Mouse (Mus musculus) kidney, postnatal 25 days (tissue): ENCODE data around the gene Cops2.

Experiments used
- DNase-seq, 2 experiments: peaks; one replicate each; pipeline ENCODE4 v3.0.0; 2021; ENCODE audit warnings: mixed read lengths in 2 of 2

Gene Cops2

DNA sequence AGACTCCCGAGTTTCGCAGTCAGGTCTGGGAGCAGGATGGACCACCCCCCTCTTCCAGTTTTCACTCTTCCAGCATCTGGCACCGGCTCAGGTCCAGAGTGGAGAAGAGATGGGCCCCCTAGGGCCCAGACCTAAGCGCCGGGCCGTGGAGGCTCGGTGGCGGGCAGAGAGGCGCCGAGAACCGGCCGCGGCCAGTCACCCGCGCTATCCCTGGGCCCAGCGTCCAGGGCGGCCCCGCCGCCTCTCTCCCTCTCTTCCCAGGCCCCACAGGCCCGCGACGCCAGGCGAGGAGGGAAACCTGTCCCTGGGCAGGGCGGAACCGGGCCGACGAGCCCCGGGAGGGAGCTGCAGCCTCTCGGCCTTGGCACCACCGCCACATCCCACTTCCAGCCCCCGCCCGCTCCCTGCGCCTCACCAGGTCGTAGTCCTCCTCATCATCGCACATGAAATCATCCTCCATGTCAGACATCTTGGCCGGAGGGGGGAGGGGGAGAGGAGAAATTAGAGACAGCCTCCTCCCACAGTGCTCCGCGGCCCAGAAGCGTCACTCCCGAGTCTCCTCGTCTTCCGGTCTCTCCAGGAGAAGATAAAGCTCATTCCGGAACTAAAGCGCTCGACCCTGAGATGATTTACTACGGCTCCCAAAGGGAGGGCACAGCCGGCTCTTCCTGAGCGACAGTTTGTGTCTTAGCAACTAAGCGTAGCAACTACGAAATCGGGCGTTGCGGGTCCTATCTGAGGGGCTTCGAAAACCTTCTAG lies at the start of gene Cops2, which contains the start of gene Galk2:
Cops2 (minus strand) TSS at position 619 of the 760 bp plus-strand sequence.
Galk2 (plus strand) TSS at position 589 of the 760 bp plus-strand sequence.
- peak; percentile 97 for DNase-seq

DNA sequence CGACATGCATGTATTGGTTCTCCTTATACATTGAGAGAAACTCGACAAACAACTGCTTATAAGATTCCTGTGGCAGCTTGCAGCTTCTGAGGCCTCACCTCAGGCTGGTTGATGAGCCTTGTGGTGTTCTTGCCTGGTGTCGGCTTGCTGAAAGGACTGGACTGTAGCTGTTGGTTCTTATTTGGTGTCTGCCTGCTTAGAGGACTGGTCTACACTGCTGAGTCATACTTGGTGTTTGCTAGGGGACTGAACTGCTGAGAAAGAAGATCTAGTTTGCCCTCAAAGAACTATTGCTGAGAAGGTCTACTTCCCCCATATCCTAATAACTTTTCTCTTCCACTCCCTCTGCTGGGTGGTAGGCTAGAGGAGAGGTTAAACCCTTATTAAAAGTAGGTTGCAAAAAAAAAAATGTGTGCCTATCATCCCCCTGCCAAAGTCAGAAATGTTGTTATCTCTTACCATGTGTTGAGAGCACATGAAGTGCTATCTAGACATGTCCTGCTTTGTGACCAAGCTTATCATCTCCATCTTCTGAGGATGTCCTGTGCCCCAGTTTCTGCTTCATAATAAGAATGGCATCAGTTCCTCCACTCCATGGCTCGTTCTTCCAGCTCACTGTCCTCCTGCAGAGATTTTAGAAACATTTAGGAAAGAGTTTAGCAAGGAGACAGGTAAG lies 48.8 kb upstream of the Cops2 start:
- DNase-seq, result no peak

DNA sequence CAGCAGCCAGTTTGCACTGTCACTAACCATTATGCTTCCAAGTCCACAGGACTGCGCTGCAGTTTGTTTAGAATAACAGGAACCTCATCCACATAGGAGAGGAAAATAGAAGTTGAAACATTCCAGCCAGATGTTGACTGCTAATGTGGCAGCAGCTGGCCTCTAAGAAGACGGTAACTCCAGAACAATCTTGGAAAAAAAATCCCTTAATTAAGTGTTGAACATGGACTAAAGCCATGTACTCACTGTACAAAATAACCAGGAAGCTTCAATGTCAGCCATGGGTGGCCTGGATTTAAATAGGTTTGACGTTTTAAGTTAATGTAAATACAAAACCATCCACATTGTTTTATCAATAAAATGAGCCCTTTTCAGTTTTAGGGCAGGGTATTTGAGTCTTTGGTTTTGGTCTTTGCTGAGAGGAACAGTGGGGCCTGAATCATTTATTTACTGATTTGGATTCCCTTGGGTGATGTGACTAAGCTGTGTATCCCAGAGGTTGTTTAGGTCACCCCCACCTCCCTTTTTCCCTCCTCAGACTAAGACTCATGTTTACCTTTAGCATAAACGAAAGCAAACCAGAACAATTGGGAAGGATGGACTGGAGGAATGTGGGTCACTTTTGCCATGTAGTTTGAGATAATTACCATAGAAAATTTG lies 47.6 kb upstream of the Cops2 start:
- DNase-seq, result no peak

DNA sequence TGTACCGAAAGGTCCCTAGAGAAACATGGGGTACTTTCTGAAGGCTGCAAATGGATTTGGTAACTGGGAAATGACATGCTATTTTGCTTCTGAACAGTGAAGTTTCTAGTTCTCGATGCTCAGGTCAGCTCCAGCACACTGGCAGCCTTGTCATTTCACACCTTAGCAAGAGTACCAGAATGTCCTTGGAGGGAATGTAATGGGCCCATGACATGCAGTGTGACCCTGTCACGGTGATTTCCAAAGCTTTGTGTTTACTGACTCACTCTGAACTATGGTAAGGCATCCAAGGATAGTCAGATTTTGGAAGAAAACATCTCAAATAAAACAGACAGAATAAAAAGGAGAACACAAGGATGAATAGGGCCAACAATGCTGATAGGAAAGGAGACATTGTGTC lies 42.5 kb upstream of the Cops2 start:
- DNase-seq, result no peak

DNA sequence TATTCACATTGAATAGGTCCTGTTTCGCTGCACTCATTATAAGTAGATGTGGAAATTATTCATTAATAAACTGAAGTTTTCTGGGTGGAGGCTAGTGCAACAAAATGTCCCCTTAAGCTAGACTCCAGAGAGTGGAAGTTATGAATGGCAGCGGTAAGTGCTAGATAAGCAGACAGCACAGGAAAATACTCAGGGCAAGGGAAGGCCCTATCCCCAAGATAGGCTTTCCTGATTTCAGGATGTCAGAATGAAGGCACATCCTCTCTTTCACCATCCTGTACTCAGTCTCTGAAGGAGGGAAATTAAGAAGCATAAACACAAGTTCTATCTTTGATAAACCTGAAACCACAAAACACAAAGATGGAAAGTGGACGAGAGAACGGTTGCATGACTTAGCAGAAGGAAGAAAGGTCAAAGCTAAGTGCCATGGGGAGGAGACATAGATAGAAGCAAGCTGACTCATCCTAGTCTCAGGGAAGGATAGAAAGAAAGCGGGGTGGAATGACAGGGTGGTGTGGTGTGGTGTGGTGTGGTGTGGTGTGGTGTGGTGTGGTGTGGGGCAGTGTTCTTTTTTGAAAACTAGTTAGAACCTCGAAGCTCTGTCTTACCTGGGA lies 42.0 kb upstream of the Cops2 start:
- no peak for DNase-seq

DNA sequence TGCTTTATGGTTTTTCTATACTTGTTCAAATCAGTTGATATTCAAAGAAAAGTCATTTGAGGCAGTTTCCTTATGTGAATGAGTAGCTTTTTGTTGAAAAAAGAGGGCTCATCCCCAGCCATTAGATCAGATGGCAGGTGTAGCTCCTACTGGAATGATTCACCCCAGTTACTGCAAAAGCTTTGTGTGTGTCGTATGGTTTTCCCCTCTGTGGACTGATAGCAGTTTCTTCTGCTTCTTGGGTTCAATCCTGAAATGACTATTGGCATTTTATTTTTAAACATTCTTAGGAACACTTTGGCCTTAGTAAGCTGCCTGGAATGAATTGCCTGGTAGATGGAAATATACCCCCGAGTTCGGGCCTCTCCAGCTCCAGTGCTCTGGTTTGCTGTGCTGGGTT lies 37.4 kb upstream of the Cops2 start:
- DNase-seq, result no peak

DNA sequence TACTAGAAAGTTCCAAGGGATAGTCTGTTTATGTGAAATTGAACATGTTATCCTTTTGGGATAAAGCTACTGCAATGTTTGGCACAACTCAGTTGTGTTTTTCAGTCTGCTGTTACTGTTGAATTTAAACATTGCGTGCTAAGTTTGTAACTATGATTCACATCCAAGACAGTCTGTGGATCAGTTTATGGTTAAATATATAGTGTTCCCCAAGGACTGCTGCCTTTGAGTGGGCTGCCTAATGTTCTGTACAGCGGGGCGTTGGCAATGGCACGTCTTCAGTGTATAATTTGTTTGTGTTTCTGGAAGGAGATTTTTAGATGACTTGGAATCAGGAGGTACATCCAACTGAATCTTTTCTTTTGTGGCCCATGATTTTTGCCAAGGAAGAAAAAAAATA lies 36.2 kb upstream of the Cops2 start:
- DNase-seq, result no peak

DNA sequence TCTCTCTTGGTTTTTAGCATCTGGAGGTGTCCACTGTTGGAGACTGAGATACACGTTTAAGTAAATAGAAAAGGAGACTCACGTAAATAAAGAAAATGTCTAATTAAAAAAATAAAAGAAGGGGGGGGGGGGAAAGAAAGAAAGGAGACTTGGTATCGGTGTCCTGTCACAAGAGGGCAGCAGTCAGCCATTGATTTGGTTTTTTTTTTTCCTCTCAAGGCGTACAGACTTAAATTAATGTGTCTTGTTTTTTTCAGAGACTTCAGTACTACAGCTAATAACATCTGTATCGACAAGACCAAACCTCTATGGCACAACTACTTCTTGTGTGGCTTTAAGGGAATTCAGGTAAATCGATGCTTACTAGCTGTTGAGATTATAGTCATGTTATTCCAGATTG lies 34.2 kb upstream of the Cops2 start:
- DNase-seq, result peak in 1 of 2 experiments; percentile 53

DNA sequence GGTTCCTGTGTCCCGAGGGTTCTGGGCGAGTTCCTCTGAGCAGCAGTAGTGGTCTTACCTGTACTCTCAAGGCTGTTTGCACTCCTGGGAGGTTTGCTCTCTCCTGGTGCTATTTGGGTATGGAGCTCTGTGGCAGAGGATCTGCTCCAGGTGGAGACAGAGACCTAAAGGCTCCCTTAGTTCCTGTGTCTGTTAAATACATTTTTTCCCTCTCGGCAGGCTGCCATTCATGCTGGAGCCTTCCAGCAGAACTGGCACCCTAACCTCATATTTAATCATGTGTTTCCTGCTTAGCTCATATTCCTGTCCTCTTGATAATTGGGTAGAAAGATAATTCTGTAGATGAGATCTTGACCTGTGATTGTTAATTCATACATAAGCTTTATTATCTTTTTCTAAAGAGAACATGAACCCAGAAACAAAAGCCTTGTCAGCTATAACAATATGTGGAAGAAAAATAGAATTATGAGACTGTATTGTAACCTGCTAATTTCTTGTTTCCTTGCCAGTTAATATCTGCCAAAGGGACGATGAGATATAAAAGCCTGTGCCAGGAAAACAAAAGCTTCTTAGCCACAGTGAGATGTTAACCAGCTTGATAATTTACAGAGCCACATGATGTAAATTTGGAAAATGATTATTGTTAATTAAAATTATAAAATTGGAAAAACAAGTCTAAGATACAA lies 27.1 kb upstream of the Cops2 start:
- no peak for DNase-seq

DNA sequence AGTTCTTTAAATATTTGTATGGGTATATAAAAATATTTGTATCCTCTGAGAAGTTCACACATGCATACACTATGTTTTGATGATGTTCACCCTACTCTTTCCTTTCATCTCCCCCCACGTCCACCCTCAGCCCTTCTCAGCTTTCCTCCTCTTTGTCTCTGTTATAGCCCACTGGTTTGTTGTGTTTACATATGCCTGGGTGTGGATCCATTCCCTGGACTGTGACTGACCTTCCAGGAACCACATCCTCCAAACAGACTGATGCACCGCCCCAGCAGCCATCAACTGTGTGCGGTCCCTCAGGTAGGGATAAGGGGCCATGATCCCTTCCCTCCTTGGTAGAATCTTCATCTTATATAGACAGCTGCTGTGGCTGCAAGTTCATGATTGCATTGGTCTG lies 11.2 kb upstream of the Cops2 start:
- no peak for DNase-seq

DNA sequence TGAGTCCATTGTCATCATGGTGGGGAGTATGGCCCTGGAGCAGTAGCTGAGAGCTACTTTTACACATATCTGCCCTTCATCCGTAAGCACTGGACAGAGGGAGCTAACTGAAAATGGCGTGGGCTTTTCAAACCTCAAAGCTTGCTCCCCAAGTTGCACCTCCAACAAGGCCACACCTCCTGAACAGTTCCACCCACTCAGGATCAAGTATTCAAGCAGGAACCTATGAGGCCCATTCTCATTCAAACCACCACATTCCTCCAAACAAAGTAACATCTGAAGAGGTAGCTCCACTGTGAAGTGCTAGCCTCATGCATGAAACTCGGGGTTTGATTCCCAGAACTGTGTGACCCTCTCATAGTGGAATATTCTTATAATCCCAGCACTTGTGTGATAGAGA lies 9.4 kb upstream of the Cops2 start:
- no peak for DNase-seq

DNA sequence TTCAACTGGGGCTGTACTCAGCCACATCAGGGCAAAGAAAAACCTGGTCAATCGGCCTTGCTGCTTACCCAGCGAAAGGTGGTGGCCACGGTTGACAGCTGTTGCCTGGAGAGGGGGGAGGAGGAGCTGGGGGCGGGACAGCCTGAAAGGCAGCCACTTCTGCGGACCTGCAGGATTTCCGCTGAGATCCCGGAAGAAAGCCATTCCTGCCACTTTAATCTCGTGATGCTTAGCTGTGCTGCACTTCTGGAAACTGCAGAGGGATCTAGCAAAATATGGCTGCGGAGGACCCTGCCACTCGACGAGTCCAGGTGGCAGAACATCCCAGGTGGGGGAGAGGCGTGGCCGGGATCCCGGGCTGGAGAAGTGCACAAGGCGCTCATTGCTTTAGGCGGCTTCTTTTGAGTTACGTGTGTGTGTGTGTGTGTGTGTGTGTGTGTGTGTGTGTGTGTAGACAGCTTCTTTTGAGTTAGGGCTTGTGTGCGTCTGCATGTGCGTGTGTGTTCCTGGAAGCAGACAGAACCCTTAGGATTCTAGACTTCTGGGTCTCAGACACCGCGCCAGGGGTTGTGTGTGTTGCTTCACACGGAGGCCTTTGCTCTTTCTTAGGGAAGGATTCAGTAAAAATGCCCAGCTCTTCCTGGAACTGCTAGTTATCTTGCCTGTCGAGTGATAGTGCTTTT lies 7.3 kb upstream of the Cops2 start:
- peak; percentile 79 to 92 for DNase-seq

DNA sequence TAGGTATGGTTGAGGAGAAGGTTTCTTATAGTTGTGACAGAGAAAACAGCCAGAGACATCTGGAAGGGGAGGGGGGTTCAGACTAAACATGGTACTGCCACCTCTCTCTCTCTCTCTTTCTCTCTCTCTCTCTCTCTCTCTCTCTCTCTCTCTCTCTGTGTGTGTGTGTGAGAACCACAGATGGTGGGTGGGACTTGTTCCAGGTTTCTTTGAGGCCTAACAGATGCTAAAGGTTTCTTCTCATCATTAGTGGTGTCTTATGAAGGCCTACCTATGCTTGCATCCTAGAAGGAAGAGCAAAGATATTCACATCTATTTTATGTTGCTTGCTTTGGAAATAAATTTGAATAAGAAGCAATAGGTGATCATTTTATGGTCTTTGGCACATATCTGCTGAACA lies 6.6 kb upstream of the Cops2 start:
- DNase-seq, result no peak

DNA sequence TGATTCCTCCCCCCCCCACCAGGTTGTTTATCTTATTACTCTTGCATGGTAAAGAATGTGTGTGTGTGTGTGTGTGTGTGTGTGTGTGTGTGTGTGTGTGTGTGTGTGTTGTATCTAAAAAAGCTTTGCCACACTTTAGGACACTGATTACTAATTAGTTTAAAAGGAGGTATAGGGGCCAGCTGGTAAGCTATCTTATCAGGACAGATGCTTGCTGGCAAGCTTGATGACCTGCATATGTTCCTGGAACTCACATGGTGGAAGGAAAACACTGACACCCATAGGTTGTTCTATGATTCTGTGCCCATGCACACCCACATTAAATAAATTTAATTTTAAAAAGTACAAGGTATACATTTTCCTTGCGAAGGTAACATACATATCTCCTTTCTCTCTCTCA lies 5.6 kb upstream of the Cops2 start:
- no peak for DNase-seq

DNA sequence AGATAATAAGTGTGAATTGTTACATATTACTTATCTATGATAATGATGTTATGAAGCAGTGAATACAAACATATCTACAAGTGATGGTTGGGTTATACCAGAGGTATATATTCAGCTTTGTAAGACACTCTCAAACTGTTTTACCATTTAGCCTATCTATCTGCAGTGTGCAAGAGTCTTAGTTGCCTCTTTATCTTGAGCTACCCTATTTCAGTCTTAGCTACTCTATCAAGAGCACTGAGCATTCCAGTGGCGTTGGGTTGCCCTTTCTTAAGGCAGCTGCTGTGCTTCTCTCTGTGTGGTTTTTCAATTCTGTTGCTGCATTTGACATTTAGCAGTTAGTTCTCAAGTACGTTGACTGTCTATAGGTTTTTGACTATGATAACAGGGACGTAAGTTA lies 4.9 kb upstream of the Cops2 start:
- DNase-seq, result no peak

DNA sequence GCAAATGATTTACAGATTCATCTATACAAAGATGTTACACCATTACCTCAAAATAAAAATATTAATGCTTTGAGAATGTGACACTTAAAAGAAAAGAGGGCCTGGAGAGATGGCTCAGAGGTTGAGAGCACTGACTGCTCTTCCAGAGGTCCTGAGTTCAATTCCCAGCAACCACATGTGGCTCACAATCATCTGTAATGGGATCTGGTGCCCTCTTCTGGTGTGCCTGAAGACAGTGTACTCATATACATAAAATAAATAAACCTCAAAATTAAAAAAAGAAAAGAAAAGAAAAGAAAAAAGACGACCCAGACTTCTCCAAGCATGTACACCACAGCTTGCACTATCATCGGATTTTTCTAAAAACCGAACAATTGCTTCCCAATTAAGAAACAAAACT lies 1.2 kb downstream of the Cops2 start:
- no peak for DNase-seq

DNA sequence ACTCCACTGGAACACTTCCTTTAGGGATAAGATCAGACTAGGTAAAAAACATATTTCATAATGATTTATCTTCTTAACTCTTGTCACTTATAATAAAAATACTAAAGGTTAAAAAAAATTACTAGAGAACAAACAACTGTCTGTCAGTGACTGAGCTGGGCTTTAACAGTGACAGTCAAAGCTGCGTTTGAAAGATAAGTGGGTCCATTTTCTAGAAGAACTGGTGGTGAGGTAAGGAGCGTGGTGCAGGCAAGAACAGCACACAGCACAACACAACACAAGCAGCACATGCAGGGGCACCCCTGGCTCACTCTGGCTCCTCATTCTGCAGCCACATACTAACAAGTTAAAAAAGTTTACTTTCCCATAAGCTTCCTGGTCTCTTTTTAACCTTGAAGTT lies 7.7 kb downstream of the Cops2 start:
- no peak for DNase-seq

DNA sequence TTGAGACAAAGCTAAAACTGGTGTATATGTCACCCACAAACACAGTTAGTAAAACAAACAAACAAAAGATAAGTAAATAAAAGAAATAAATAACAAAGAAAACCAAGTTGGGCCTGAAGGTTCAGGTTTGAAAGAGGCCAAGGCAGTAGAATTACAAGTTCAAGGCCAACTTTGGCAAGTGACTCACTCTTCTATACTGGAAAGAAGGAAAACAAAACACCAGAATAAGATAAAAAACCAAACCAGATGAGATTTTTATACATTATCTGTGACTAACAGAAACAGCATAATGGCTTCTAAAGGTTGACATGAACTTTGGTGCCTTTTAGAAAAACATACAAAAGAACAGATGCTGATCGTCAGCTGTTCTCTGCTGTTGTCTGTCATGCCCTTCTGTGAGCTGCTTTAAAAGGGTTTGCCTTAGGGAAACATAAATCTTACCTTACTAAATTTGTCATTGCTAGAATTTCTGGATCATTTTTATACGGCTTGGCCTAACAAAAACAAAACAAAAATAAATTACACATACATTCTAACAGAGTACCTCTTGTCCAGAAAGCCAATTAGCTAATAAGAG lies 20.1 kb downstream of the Cops2 start:
- no peak for DNase-seq

DNA sequence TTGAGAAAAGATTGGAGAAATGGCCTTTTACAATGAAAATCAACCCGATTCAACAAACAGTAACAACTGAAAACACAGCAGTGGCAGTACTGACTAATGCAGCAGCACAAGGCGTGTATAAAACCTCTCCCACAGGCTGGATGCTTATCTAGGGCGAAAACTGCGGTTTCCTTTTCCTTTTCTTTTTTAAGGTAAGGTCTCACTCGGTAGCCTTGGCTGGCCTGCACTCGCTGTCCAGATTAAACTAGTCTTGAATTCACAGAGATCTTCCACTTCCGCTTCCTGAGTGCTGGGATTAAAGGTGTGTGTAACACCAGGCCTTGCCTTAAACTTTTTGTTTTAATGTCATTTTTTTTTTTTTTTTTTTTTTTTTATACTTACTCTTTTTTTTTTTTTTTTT lies 20.8 kb downstream of the Cops2 start:
- no peak for DNase-seq

DNA sequence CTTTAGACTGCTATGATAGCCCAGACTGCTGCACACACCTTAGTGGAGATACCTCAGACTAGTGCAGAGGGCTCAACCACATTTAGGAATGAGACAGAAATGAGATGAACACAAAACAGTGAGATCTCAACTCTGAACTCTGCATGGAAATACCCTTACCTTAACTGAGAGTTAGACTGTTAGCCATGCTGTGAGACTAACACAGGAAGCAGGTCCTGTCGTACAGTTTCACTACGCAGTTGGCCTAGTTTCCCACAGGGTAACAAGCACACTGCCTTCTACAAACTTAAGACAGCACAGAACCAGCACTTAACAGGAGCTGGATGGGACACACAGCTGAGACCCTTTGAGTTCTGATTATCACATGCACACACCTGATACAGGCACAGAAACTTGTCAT lies 29.0 kb downstream of the Cops2 start:
- DNase-seq, result no peak

DNA sequence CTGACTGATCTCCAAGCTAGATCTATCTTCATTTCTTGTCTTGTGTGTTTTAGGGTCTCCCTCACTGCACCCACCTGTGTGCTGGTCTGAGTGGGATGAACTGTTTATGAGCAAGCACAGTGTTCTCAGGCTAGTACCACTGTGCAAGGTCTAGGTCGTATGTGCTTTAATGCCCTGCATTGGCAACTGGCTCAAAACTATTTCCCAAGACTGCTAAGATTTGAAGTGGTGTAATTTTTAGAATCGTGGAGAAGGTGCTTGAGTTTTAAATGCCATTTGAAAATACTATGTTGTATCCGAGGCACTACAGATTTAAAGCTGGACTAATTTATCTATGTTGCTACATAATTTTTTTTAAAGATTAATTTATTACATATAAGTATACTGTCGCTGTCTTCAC lies 31.0 kb downstream of the Cops2 start:
- DNase-seq, result no peak

DNA sequence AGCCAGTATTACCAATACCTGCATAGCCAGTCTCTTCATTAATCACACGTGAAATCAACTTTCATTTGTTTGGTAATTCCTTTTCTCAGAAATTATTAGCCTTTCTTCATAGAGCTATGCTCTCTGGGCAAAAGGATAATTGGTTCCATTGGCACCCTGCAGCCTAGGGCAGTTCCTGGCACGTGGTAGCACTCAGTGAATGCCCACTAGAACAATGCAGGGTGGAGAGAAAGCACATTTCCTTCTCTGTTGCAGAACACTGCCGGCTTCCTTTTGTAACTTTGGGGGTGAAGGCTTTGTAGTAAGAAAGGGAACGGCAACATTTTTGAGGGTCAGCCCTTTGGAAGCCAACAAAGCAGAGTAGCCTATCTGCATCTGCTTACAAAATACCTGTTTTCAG lies 32.7 kb downstream of the Cops2 start:
- DNase-seq, result no peak
